Mouse (Mus musculus): ENCODE data around the gene Bend5.

Gene Bend5

DNA sequence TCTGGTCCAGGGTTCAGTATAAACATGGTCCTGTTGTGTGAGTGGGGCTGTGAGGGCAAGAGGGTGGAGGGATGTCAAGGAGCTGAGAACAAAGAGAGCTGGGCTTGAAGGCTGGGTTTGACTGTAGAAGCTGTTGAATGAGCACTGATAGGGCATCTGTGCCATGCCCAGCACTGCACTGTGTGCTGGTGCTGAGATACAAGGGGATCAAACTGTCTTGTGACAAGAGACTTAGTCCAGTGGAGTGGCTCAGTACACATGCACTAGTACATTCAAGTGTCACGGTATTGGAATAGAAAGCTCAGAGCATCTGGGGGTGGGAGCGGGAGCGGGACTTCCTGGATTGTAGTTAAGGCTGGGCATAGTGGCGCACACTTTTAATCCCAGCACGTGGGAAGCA lies 71.4 kb downstream of the Bend5 start:
- no peak for DNase-seq (ENCODE audit: low spot score in 2 of 2)

DNA sequence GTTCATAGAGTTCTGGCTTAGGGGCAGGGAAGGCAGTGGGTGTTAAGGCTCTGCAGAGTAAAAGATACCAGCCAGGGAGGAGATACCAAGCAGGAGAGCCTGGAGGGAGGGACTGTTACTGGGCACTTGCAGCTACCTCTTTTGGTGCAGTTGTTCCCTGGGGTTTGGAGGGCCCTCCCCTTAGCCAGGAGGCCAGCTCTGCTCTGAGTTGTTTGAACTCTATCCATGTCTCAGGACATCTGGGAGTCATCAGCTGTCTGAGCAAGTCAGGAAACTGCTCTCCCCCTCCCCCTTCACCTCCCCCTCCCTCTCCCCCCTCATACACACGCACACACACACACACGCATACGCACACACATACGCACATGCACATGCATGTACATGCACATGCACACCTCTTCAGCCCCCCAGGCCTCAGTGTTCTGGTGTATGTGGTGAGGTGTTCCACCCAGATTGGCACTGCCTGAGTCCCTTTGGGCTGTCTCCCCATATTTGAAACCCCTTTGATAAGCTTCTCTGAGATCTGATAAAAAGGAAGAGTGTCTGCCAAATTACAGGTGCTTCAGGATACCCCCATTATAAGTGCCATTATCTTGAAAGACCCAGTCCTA lies 72.5 kb downstream of the Bend5 start:
- DNase-seq (ENCODE audit: low spot score in 2 of 2) = no peak

GRCm38 (mm10) chr4:111493750-111494404 lies 79.1 kb downstream of the Bend5 start:
- DNase-seq (ENCODE audit: low spot score in 2 of 2) = no peak

GRCm38 (mm10) chr4:111495949-111496348 lies 81.1 kb downstream of the Bend5 start:
- peak; percentile 70 to 82 for DNase-seq (ENCODE audit: low spot score in 2 of 2)

DNA sequence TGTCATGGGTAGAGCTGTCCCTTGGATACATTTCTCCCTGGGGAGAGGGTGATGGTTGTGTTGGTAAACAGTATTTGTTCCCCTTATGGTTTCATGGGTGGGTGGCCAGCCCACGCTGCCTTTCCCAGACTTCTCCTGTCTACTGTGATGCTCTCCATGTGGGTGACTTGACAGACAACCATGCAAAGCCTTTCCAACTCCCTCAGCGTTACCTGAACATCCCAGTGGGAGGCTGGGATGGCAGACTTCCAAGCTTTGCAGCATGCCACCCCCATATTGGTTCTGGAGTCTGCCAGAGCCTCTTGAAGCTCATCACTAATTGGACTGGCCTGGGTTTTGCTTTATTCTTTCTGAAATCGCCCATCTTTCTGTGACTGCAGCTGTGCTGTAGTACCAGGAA lies 83.9 kb downstream of the Bend5 start:
- DNase-seq (ENCODE audit: low spot score in 2 of 2) = peak; percentile 39 to 59

DNA sequence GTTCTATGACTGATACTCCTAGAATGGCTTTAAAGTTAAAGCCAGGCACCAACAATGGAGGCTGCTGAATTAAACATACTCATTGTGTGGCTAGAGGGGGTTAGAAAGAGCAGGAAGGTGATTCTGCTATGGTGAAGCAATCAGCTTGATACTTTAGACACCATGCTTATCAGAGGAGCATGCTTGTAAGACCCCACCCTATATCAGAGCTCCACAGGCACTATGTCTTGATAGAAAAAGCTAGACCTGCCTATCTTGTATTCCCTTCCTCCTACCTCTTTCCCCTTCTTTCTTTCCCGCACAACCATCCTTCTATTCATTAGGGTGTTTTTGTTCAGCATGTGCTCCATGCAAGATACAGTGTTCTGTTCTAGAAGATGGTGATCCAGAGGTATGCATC lies 86.6 kb downstream of the Bend5 start:
- DNase-seq (ENCODE audit: low spot score in 2 of 2) = no peak

- no peak for DNase-seq (ENCODE audit: low spot score in 2 of 2)
Measured at GRCm38 (mm10) chr4:111502965-111503727, 88.3 kb downstream of the Bend5 start.

GRCm38 (mm10) chr4:111504952-111505351 lies 90.1 kb downstream of the Bend5 start:
- DNase-seq (ENCODE audit: low spot score in 2 of 2) = no peak
